Mouse (Mus musculus) cerebellum, adult 11-12 months (tissue): ENCODE measurements at regions not wholly inside any gene's neighbourhood (a gene's known extent, or its start where the extent isn't known, plus 50 kb on each side); places are given as distances from the start of the nearest gene placed in this dataset.

Source experiments
- DNase-seq: peaks from one replicate; pipeline ENCODE4 v3.0.0; 2022

DNA sequence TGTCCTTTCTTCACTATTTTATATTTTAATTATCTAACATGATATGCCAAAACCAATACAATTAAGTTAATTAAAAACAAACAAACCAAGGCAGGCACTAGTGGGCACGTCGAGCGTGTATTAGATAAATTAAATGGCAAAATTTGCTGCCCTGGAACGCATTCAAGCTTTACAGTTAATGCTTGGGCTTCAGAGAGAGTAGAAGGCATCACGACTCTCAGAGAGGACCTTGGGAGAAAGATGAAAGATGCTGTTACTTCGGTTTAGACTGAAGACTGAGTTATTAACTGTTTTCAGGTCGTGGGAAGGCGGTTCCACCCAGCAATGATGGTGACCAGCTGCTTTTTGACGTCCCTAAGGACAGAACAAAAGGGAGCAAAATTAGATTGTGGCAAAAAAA lies 71.7 kb upstream of the Boc start:
- DNase-seq: no peak

DNA sequence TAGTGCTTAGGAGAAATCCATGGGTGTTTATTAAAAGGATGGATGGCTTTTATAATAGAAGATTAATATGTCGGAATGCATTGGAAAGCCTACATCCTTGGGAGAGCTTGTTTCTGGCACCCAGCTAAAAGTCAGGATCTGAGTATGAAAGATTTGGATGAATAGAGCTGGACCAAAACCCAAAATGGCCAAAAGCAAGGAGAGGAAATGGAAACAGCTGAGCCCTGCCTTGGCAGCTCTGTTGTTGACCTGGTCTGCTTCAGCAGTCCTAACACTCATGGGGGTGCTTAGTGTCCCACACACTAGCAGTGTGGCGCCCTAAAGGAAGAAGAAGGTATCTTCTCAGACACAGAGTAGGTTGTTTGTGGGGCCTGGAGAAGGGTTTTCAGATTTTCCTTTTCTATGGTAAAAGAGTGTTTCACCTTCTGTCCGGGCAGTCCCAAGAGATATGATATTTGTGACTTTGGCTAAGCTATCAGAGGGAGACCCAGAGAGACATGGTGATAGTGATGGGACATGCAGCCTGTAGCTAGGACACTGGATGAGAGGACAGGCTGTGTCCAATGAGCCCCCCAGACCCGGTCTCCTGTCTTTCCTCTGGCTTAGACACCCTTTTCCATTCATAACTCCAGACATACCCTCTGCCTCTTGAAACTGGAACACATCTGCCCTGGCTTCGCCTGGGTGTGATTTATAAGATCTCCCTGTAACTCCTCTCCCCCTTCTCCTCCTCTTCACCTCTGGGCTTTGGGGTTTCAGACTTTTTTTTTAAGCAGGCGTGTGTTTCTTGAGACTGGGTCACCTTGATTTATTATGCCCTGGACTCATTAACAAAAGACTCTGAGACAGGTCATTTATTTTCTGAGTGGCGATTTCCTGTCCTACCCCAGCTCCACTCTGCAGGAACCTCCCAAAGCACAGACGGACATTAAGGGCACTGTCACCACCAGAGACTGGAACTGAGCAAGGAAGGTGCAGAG lies 70.9 kb upstream of the Boc start:
- peak; percentile 31 for DNase-seq

DNA sequence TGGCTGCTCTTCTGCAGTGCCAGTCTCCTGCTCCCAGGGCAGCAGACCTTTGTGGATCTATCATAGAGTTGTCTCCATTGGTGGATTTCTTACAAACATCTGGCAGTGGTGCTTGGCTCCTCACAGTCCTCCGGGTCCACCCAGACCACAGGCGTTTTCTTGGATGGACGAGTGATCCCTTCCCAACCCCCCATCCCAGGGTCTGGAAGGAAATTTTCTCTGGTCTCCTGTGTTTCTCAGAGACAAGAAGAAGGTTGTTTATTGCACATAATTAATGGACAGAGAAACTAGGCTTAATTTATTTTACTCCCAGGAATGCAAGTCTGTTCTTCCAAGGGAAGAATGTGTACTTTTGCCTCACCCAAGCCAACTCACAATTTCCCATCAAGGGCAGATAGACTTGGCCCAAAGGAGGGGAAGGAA lies 67.2 kb upstream of the Boc start:
- no peak for DNase-seq

DNA sequence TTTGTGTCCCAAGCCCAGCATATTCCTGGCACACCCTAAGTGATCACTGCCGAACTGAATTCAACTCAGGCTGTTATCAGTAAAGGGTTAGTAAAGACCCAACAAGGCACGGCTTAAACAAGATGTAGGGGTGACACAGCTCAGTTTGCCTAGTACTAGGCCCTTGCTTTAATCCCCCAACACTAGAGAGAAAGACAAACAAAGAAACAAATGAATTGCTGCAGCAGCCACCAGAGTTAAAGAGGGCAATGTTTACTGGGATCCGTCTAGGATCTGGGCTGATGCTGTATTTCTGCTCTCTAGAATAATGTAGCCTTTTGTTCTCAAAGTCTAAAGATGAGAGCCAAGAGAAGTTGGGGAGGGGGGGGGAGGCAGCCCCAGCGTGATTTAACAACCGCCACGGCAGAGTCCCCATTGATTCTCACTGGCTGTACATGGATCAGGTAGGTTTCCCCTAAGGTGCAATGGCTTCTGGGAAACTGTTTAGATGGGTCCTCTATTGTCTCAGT lies 66.5 kb upstream of the Boc start:
- DNase-seq: no peak

GRCm38 (mm10) chr16:44621573-44621972 lies 62.9 kb upstream of the Boc start:
- no peak for DNase-seq

DNA sequence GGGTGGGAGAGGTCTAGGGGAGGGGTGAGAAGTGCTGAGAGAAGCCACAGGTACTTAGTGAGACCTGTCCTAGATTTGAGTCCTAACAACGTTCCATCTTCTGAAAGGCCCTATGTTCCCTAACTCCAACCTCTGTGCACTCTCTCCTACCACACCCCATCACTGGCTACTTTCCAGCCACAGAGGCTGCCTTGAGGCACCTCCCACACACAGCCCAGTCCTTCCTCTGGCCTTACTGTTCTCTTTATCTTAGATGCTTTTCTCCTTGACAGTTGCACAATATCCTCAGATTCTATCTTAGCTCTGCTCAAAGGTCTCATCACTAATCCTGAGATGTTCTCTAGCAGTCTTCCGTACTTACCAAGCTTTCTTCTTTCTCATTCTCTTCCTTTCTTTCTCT lies 61.8 kb upstream of the Boc start:
- no peak for DNase-seq

GRCm38 (mm10) chr16:44619476-44620103 lies 60.9 kb upstream of the Boc start:
- DNase-seq: no peak

DNA sequence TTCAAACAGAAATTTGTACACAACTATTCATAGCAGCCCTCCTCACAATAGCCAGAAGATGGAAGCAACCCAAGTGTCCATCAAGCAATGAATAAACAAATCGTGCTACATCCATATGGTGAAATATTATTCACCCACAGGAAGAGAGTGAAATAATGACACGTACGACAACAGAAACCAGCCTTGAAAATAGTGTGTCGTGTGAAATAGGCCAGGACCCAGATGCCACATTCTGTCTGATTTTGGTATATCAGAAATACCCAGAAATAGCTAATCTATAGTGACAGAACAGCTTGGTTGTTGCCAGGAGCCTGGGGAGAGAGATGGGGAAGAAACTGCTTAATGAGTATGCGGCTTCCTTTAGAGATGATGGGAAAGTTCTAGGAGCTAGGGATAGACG lies 58.3 kb upstream of the Boc start:
- peak; percentile 58 for DNase-seq

DNA sequence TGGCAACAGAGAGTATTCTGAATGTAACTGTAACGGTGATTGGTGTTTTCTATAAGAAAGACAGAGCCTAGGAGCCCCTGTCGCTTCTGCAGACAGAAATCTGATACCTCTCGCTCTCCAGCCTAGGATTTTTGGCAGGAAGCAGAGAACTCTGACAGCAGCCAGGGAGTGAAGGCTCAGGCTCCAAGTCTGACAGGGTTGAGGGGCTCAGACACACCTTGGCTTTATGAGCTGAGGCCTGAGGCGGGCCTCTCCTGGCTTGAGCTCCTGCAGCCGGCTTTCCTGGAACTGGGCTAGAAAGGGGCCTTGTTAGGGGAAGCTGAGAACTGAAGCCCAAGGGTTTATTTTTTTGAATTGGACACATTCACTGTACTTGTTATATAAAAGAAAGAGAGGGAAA lies 57.7 kb upstream of the Boc start:
- peak; percentile 54 for DNase-seq

DNA sequence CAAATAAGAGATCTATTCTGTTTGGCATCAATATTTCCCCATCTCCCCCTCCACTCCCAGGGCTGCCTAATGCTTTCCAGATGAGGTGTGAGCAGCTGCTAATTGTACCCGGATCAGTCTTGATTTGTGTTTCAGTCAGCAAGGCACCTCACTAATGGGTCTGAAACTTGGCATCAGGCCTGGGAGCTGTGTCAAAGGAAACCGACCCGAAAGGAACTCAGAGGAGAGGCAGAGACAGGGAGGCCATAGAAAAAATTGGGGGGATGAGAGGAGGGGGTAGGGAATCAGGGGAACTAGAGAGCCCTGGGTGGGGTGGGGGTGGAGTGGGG lies 57.1 kb upstream of the Boc start:
- DNase-seq: peak; percentile 59

DNA sequence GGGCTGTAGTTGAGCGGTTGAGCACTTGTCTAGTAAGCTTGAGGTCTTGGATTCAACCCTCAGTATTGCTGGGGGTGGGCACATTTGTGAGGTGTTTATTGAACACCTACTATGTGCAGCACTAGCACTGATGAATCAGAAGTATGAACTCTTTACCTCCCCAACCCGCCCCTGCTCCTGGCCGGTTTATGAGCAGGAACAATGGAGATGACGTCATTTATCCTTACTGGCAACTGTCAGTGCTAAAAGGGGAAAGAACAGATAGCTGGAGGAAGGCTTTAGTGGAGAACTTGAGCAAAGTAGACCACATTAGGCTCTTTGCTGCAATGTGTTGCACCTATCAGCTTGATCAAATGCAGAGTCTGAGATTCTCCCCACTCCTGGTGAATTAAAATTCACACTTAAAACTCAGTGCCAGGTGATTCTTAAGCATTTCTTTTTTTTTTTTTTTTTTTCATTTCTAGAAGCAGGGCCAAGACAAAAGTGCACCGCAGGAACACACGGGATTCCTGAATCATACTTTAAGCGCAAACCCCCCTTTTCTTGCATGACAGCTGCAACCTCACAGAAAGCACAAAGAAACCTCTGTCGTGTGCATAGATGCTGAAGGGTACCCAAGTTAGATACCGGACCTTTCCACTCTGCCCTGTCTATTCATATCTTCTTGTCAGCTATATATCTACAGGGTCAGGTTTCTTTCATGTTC lies 56.6 kb upstream of the Boc start:
- no peak for DNase-seq

GRCm38 (mm10) chr16:44614235-44614634 lies 55.5 kb upstream of the Boc start:
- no peak for DNase-seq

DNA sequence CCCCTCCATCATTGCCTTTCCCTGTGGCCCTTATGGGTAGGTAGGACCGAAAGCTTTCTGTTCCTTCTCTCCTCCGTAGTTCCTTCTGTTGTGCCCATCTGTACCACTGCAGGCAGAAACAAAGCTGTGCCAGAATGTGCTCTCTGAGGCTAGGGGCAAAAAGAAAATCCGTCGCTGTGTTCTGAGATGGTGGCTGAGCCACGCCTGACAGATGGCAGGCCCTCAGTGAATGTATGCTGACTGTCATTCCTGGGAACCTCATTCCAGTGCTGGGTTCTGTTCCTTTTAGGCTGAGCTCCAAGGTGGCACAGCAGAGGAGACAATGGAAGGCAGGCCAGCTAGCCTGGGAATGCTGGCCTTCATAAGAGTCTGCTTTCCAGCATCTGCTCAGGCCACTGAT lies 54.0 kb upstream of the Boc start:
- DNase-seq: peak; percentile 92

DNA sequence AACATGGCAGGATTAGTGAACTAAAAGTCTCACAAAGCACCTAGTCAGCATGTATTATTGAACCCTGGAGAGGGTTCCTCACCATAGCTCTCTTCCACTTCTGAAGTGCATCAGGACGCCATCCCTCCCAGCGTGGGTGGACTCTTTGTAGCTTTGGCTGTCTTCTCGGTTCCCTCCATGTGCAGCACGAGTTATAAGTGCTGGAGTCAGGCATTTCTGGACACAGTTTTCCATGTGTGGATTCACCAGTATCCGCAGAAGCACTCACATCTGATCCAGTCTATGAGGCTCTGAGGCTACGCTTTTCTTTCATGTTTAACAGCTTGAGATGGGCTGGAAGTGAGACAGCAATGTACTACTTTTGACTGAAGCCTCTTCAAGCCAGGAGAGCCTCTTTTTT lies 52.8 kb upstream of the Boc start:
- no peak for DNase-seq

GRCm38 (mm10) chr16:44608586-44608985 lies 49.9 kb upstream of the Boc start:
- DNase-seq: no peak
